Mouse (Mus musculus): ENCODE measurements around the gene Fam129b. TPM values are rescaled to one million over a fixed set of nuclear protein-coding genes. Genes with fewer than 3 reads are reported as not detected.

The Fam129b gene
- polyA plus RNA-seq, 1 experiment = 27.2 TPM

- H3K27ac ChIP-seq (ENCODE audit: insufficient read depth, low read depth, low read length) = no peak overlapping the region
- no peaks in the 10 kb centered on the region for H3K4me1 ChIP-seq (ENCODE audit: control insufficient read depth, insufficient read depth, insufficient read length, low read length)
- peaks cover 24% of the 10 kb centered on the region for H3K36me3 ChIP-seq (ENCODE audit: control insufficient read depth, insufficient read depth, low read length)
- WGBS = 93% methylated on average over 5 of the region's 5 CpGs
- H3K27me3 ChIP-seq (ENCODE audit: control insufficient read depth, insufficient read depth, low read length) = no peaks in the 10 kb centered on the region
- no peak overlapping the region for H3K4me3 ChIP-seq (ENCODE audit: low read depth, low read length)
- TF ChIP-seq CTCF (IDR thresholded peaks at IDR 0.05; ENCODE audit: extremely low read depth, insufficient read length, insufficient replicate concordance, low read depth, low read length) (no peak), POLR2A (IDR thresholded peaks at IDR 0.05; ENCODE audit: low read depth, low read length) (no peak)
Measured at GRCm38 (mm10) chr2:32938741-32939140, 62.8 kb downstream of the Fam129b start.

- Histone ChIP-seq H3K4me3 (ENCODE audit: low read depth, low read length) (no peak overlapping the region), H3K27ac (ENCODE audit: insufficient read depth, low read depth, low read length) (no peak overlapping the region), H3K36me3 (ENCODE audit: control insufficient read depth, insufficient read depth, low read length) (peaks cover 26% of the 10 kb centered on the region), H3K4me1 (ENCODE audit: control insufficient read depth, insufficient read depth, insufficient read length, low read length) (no peaks in the 10 kb centered on the region), H3K27me3 (ENCODE audit: control insufficient read depth, insufficient read depth, low read length) (no peaks in the 10 kb centered on the region)
- TF ChIP-seq CTCF (IDR thresholded peaks at IDR 0.05; ENCODE audit: extremely low read depth, insufficient read length, insufficient replicate concordance, low read depth, low read length) = peak; percentile 29; the same call in 1 of the 2 replicates
- no peak for TF ChIP-seq POLR2A (IDR thresholded peaks at IDR 0.05; ENCODE audit: low read depth, low read length)
- WGBS = 90% methylated on average over 5 of the region's 5 CpGs
Measured at GRCm38 (mm10) chr2:32939418-32939817, 63.5 kb downstream of the Fam129b start.

- H3K27me3 ChIP-seq (ENCODE audit: control insufficient read depth, insufficient read depth, low read length) = no peaks in the 10 kb centered on the region
- H3K27ac ChIP-seq (ENCODE audit: insufficient read depth, low read depth, low read length) = no peak overlapping the region
- 93% methylated on average over 4 of the region's 4 CpGs for WGBS
- H3K36me3 ChIP-seq (ENCODE audit: control insufficient read depth, insufficient read depth, low read length) = peaks cover 36% of the 10 kb centered on the region
- no peaks in the 10 kb centered on the region for H3K4me1 ChIP-seq (ENCODE audit: control insufficient read depth, insufficient read depth, insufficient read length, low read length)
- TF ChIP-seq CTCF (IDR thresholded peaks at IDR 0.05; ENCODE audit: extremely low read depth, insufficient read length, insufficient replicate concordance, low read depth, low read length) = no peak
- no peak for TF ChIP-seq POLR2A (IDR thresholded peaks at IDR 0.05; ENCODE audit: low read depth, low read length)
- H3K4me3 ChIP-seq (ENCODE audit: low read depth, low read length) = no peak overlapping the region
Measured at GRCm38 (mm10) chr2:32940483-32940882, 64.6 kb downstream of the Fam129b start.

- peaks cover 46% of the 10 kb centered on the region for H3K36me3 ChIP-seq (ENCODE audit: control insufficient read depth, insufficient read depth, low read length)
- H3K4me3 ChIP-seq (ENCODE audit: low read depth, low read length) = no peak overlapping the region
- 89% methylated on average over 11 of the region's 11 CpGs for WGBS
- H3K4me1 ChIP-seq (ENCODE audit: control insufficient read depth, insufficient read depth, insufficient read length, low read length) = no peaks in the 10 kb centered on the region
- TF ChIP-seq CTCF (IDR thresholded peaks at IDR 0.05; ENCODE audit: extremely low read depth, insufficient read length, insufficient replicate concordance, low read depth, low read length) (no peak), POLR2A (IDR thresholded peaks at IDR 0.05; ENCODE audit: low read depth, low read length) (no peak)
- no peaks in the 10 kb centered on the region for H3K27me3 ChIP-seq (ENCODE audit: control insufficient read depth, insufficient read depth, low read length)
- no peak overlapping the region for H3K27ac ChIP-seq (ENCODE audit: insufficient read depth, low read depth, low read length)
Measured at GRCm38 (mm10) chr2:32947454-32947853, 71.5 kb downstream of the Fam129b start.

GRCm38 (mm10) chr2:32954581-32954980 lies 78.7 kb downstream of the Fam129b start:
- Histone ChIP-seq H3K4me1 (ENCODE audit: control insufficient read depth, insufficient read depth, insufficient read length, low read length) (no peaks in the 10 kb centered on the region), H3K27me3 (ENCODE audit: control insufficient read depth, insufficient read depth, low read length) (no peaks in the 10 kb centered on the region), H3K4me3 (ENCODE audit: low read depth, low read length) (no peak overlapping the region), H3K36me3 (ENCODE audit: control insufficient read depth, insufficient read depth, low read length) (peaks cover 29% of the 10 kb centered on the region), H3K27ac (ENCODE audit: insufficient read depth, low read depth, low read length) (no peak overlapping the region)
- WGBS = 88% methylated on average over 2 of the region's 2 CpGs
- TF ChIP-seq POLR2A (IDR thresholded peaks at IDR 0.05; ENCODE audit: low read depth, low read length) (no peak), CTCF (IDR thresholded peaks at IDR 0.05; ENCODE audit: extremely low read depth, insufficient read length, insufficient replicate concordance, low read depth, low read length) (no peak)

GRCm38 (mm10) chr2:32957344-32957743 lies 81.4 kb downstream of the Fam129b start:
- no peaks in the 10 kb centered on the region for H3K27me3 ChIP-seq (ENCODE audit: control insufficient read depth, insufficient read depth, low read length)
- H3K36me3 ChIP-seq (ENCODE audit: control insufficient read depth, insufficient read depth, low read length) = peaks cover 21% of the 10 kb centered on the region
- 51% methylated on average over 8 of the region's 8 CpGs for WGBS
- H3K4me1 ChIP-seq (ENCODE audit: control insufficient read depth, insufficient read depth, insufficient read length, low read length) = peaks cover 5% of the 10 kb centered on the region
- H3K4me3 ChIP-seq (ENCODE audit: low read depth, low read length) = no peak overlapping the region
- TF ChIP-seq POLR2A (IDR thresholded peaks at IDR 0.05; ENCODE audit: low read depth, low read length) = no peak
- no peak for TF ChIP-seq CTCF (IDR thresholded peaks at IDR 0.05; ENCODE audit: extremely low read depth, insufficient read length, insufficient replicate concordance, low read depth, low read length)
- H3K27ac ChIP-seq (ENCODE audit: insufficient read depth, low read depth, low read length) = no peak overlapping the region

GRCm38 (mm10) chr2:32960273-32960672 lies 84.4 kb downstream of the Fam129b start:
- Histone ChIP-seq H3K27me3 (ENCODE audit: control insufficient read depth, insufficient read depth, low read length) (no peaks in the 10 kb centered on the region), H3K36me3 (ENCODE audit: control insufficient read depth, insufficient read depth, low read length) (peaks cover 32% of the 10 kb centered on the region), H3K27ac (ENCODE audit: insufficient read depth, low read depth, low read length) (no peak overlapping the region), H3K4me1 (ENCODE audit: control insufficient read depth, insufficient read depth, insufficient read length, low read length) (peaks cover 5% of the 10 kb centered on the region), H3K4me3 (ENCODE audit: low read depth, low read length) (no peak overlapping the region)
- 90% methylated on average over 4 of the region's 4 CpGs for WGBS
- TF ChIP-seq POLR2A (IDR thresholded peaks at IDR 0.05; ENCODE audit: low read depth, low read length) (no peak), CTCF (IDR thresholded peaks at IDR 0.05; ENCODE audit: extremely low read depth, insufficient read length, insufficient replicate concordance, low read depth, low read length) (no peak)
